Mouse (Mus musculus) liver, embryonic 16.5 days (tissue): Measurements from ENCODE around the gene Foxp1. TPM values are rescaled to one million over a fixed set of nuclear protein-coding genes. Genes with fewer than 3 reads are reported as not detected.

Experiments
- ATAC-seq: fragments of 200-750 bp; cut with Nextera tagmentation; 2 replicates; pipeline ENCODE4 v1.8.0; 2017; ENCODE audit warnings: low read depth, mild to moderate bottlenecking, moderate number of reproducible peaks, moderate library complexity
- H3K27ac ChIP-seq: fragments of 300-500 bp; sonication (generic); 2 replicates; pipeline ENCODE4 v1.5.1; 2014; ENCODE audit warnings: mild to moderate bottlenecking, low read length
- H3K27me3 ChIP-seq: fragments of 300-500 bp; sonication (generic); 2 replicates; pipeline ENCODE4 v1.6.1; 2014; ENCODE audit warnings: low read depth, low read length, mixed read lengths; ENCODE audit not compliant: control insufficient read depth, insufficient read depth
- H3K36me3 ChIP-seq: fragments of 300-500 bp; sonication (generic); 2 replicates; pipeline ENCODE4 v1.6.1; 2014; ENCODE audit warnings: mild to moderate bottlenecking; ENCODE audit not compliant: control insufficient read depth, insufficient read depth
- H3K4me1 ChIP-seq: fragments of 300-500 bp; sonication (generic); 2 replicates; pipeline ENCODE4 v1.6.1; 2014; ENCODE audit warnings: low read depth, low read length, mixed read lengths; ENCODE audit not compliant: control insufficient read depth
- H3K4me2 ChIP-seq: fragments of 300-500 bp; sonication (generic); 2 replicates; pipeline ENCODE4 v1.6.1; 2014; ENCODE audit warnings: low read depth, low read length, mixed read lengths
- H3K4me3 ChIP-seq: fragments of 300-500 bp; sonication (generic); 2 replicates; pipeline ENCODE4 v1.5.1; 2014; ENCODE audit warnings: low read depth, mild to moderate bottlenecking, low read length
- H3K9ac ChIP-seq: fragments of 300-500 bp; sonication (generic); 2 replicates; pipeline ENCODE4 v1.6.1; 2014; ENCODE audit warnings: low read depth, low read length
- H3K9me3 ChIP-seq: fragments of 300-500 bp; sonication (generic); replicated peaks from 2 replicates; pipeline ENCODE4 v1.6.1; 2016; ENCODE audit warnings: low read length; ENCODE audit not compliant: control insufficient read depth
- WGBS: fragments of 180-500 bp; shearing (Covaris S2); extraction: QIAGEN DNeasy Blood & Tissue Kit; methylation state at CpG from one replicate; pipeline ENCODE4 v1.1.7; 2014; ENCODE audit not compliant: insufficient replicate concordance; 5-methylcytosine and 5-hydroxymethylcytosine counted together
- polyA plus RNA-seq: library from polyadenylated mRNA; unstranded; fragments of >200 nt; fragmentation: Nextera tagmentation; extraction: Ambion mirVana; gene quantifications from 2 replicates; pipeline ENCODE4 v1.2.1, GENCODE M21; 2015

Gene Foxp1
- polyA plus RNA-seq, 1 experiment from 2014 or later, result 13.6 TPM

DNA sequence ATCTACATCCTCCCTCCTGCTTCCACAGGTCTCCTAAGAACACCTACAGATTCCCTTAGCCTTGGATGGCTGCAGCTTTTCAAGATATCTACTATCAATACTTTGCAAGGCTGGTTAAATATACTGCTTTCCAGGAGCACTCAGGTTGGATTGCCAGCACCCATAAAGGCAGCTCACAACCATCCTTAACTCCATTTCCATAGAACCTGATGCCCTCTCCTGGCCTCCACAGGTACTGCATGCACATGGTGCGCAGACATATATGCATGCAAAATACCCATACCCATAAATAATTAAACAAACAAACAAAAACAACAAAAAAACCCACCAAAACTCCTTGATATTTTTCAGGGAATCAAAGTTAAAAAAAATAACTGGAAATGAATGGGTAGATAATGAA is 514.0 kb downstream of the Foxp1 start:
- H3K27me3 ChIP-seq, result no peaks in the 10 kb centered on the region
- WGBS, result 92% methylated on average over 1 of the region's 1 CpGs
- H3K4me1 ChIP-seq, result peaks cover 9% of the 10 kb centered on the region
- no peak overlapping the region for H3K4me2 ChIP-seq
- H3K9ac ChIP-seq, result no peak overlapping the region
- no peak overlapping the region for H3K4me3 ChIP-seq
- ATAC-seq, result no peak
- no peak overlapping the region for H3K27ac ChIP-seq
- H3K36me3 ChIP-seq, result peaks cover 22% of the 10 kb centered on the region
- no peaks in the 10 kb centered on the region for H3K9me3 ChIP-seq

DNA sequence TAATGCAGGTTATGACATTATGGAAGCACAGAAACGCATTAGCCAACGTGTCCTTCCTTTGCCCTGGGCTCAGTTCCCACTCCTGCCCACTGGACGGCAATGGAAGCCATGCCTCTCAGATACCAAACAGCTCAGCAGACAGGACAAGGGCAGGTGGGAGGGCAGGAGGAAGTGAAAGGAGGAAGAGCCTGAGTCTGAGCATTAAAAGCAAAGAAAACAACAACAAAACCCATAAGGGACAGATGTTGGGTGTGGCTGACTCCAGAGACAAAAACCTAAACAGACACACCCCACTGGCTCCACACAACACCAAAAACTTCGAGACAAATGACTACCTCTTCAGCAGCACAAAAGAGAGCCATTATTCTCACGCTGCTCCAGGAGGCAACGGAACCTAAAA is 515.0 kb downstream of the Foxp1 start:
- H3K27me3 ChIP-seq, result no peaks in the 10 kb centered on the region
- 66% methylated on average over 6 of the region's 6 CpGs for WGBS
- no peak overlapping the region for H3K27ac ChIP-seq
- H3K36me3 ChIP-seq, result peaks cover 25% of the 10 kb centered on the region
- no peak overlapping the region for H3K9ac ChIP-seq
- H3K4me3 ChIP-seq, result no peak overlapping the region
- peaks cover 6% of the 10 kb centered on the region for H3K4me1 ChIP-seq
- H3K9me3 ChIP-seq, result no peaks in the 10 kb centered on the region
- no peak for ATAC-seq
- H3K4me2 ChIP-seq, result no peak overlapping the region

DNA sequence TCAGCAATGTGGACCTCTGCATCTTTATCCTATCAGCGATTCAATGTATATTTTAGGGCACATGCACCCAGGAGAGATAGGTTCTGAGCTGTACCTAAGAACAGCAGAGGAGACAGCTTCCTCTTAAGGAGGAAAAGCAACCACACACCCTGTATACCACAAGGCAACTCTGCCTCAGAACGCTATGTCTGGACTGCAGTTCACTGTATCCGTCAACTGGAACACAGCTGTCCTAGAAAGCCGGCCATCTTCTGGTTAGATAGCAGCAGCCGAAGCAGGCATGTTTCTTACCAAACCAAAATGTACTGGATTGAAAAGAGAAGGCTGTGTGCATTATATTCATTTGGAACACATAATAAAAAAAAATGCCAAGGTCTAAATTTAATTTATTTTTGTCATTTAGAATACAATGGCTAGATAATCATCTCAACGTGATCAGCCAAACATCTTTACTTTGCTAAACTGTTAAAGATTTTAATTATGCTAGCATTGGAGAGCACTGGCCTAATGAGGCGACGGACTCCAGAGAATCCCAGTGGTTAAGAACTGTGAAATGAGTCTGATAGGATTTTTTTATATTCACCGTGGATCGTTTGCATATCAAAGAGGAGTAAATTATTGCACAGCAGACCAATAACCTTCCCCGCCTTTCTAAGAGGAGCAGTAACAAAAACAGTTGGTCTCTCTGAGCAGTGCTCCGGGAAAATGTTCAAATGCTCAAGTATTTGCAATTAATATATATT is 518.1 kb downstream of the Foxp1 start:
- 67% methylated on average over 12 of the region's 12 CpGs for WGBS

DNA sequence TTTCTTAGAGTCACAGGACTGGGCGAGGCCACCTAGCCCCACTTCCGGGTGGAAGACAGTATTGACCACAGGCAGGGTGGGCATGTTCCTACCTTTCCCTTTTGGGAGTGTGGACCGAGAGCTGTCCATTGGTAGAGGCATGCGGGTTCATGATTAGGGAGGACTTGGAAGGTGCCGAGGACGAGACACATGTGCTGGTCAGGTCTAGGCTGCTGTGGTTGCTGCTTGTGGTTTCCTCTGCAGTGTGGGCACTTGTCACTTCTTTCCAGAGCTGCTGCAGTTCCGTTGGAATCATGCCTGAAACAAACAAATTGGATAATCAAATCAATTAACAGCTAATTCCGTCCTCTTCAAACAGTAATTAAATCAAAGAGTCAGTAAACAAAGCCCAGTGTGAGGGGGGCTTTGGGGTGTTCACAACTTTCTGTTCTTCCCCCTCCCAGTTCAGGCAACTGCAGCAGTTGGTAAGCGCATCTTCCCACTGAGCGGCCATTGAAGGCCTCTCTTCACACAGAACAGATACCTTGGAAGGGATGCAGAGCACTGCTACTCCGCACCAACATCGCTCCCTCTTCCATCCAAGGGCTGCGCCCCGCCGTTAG is 519.3 kb downstream of the Foxp1 start:
- peaks cover 12% of the 10 kb centered on the region for H3K36me3 ChIP-seq
- no peak overlapping the region for H3K27ac ChIP-seq
- H3K9ac ChIP-seq, result no peak overlapping the region
- H3K4me3 ChIP-seq, result no peak overlapping the region
- no peak for ATAC-seq
- WGBS, result 57% methylated on average over 15 of the region's 15 CpGs
- H3K4me2 ChIP-seq, result no peak overlapping the region
- H3K4me1 ChIP-seq, result no peaks in the 10 kb centered on the region
- H3K9me3 ChIP-seq, result no peaks in the 10 kb centered on the region
- H3K27me3 ChIP-seq, result no peaks in the 10 kb centered on the region

More for the DNA sequence above, 518.1 kb downstream of the Foxp1 start:
- Histone ChIP-seq H3K9me3 (no peaks in the 10 kb centered on the region), H3K27me3 (no peaks in the 10 kb centered on the region), H3K4me3 (no peak overlapping the region), H3K36me3 (peaks cover 21% of the 10 kb centered on the region), H3K4me1 (no peaks in the 10 kb centered on the region), H3K4me2 (no peak overlapping the region), H3K9ac (no peak overlapping the region), H3K27ac (no peak overlapping the region)
- ATAC-seq, result no peak

DNA sequence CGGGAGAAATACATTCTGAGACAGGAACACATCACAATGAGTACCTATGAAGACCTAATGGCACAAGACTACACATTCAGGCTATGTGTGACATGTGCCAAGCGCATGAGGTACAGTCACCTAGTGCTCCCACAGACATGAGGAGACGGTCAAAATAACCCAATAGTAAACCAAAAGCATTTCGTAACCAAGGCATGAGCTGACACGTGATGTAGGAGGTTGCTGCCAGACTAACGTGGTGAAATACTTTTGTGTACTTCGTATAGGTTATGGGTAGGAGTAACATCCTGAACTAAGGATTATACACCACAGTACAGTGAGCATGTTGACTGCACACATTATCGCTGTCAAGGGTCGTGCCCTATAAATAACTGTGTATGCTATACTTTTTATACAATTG is 520.9 kb downstream of the Foxp1 start:
- peak; percentile 88 for ATAC-seq
- Histone ChIP-seq H3K9ac (no peak overlapping the region), H3K4me3 (no peak overlapping the region), H3K9me3 (no peaks in the 10 kb centered on the region), H3K36me3 (peaks cover 3% of the 10 kb centered on the region), H3K4me2 (no peak overlapping the region), H3K27me3 (no peaks in the 10 kb centered on the region), H3K27ac (no peak overlapping the region), H3K4me1 (no peaks in the 10 kb centered on the region)
- 64% methylated on average over 9 of the region's 9 CpGs for WGBS

DNA sequence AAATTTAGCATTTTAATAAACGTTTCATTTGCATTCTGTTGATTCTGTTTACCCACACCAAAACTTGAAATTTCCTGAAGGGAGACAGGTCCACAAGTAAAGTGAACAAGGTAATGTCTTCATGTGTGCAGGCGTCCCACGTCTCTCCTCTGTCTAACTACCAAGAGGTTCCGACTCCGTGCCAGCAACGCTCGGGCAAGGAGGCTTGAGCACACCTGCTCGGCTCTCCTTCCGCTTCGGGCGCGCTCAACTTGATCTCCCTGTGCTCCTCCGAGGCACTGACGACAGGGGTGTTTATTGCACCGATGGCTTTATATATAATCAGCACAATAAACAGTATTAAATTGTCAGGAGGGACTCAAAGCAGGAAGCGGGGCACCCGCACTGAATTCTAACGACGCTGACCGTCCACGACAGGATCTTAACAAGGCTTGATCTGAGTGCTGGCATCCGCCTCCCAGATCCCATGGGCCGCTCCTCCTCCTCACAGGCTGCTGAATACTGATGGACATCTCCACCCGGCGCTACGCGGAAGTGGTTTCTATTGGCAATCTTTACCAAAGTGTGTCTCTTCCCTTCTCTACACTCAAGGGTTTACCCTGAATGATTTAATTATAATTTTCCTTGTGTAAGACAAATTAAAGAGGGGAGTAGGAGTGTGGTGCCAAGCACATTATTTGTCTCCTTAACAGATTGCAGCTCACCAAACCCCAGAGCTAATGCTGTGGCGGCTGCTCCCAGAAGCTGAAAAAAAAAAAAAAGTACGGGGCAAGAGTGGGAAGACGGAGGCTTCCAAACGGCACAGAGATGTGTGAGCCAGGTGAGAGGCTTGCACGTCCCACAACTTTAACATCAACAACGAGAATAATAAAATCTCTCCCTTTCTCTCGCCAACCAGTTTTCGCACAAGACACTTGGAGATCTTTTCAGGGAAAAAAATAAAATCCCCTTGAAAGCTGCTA is 523.3 kb downstream of the Foxp1 start:
- Histone ChIP-seq H3K36me3 (peaks cover 3% of the 10 kb centered on the region), H3K9ac (no peak overlapping the region), H3K4me1 (no peaks in the 10 kb centered on the region; the same call in 1 of the 2 replicates), H3K4me2 (no peak overlapping the region), H3K27me3 (no peaks in the 10 kb centered on the region), H3K4me3 (no peak overlapping the region), H3K27ac (no peak overlapping the region), H3K9me3 (no peaks in the 10 kb centered on the region)
- WGBS, result 84% methylated on average over 35 of the region's 35 CpGs
- no peak for ATAC-seq

DNA sequence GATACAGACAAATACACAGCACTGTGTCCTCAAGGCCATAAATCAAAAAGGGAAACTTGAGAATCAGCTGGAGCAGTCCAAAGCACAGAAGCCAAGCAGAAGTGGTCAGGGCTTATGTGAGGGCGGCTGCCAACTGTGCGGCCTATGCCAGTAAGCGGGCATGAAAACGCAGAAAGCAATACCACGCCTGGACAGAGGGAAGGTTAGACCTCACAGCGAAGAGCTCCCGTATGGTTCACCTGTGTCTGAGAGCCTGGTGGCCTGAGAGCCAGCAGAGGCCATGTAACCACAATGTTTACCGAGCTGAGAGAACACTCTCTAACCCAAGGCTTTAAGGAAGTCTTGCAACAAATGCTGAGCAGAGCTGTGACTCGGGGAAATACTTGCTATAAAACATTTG is 524.8 kb downstream of the Foxp1 start:
- Histone ChIP-seq H3K9ac (no peak overlapping the region), H3K36me3 (peaks cover 2% of the 10 kb centered on the region; the same call in 1 of the 2 replicates), H3K27me3 (no peaks in the 10 kb centered on the region), H3K27ac (no peak overlapping the region), H3K4me2 (no peak overlapping the region), H3K9me3 (no peaks in the 10 kb centered on the region), H3K4me3 (no peak overlapping the region), H3K4me1 (peaks cover 1% of the 10 kb centered on the region; the same call in 1 of the 2 replicates)
- no peak for ATAC-seq
- WGBS, result 47% methylated on average over 9 of the region's 9 CpGs

DNA sequence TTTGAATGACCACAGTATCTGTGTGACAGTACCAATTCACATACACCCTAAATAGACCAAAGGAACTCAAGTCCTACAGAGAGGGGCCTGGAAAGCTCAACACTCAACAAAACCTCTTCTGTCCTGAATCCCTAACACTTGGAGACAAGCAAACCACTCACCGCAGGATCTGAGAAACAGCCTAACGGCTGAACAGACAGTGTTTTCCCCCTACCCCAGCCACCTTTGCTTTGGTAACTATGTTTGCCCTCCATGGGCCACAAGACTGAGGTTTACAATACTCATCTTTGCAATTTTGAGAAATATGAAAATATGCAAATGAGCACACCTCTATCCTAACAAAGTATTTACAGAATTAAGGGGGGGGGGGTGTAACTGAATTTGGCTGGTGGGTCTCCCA is 525.7 kb downstream of the Foxp1 start:
- no peaks in the 10 kb centered on the region for H3K27me3 ChIP-seq
- H3K4me3 ChIP-seq, result no peak overlapping the region
- H3K9ac ChIP-seq, result no peak overlapping the region
- no peak overlapping the region for H3K4me2 ChIP-seq
- H3K27ac ChIP-seq, result no peak overlapping the region
- ATAC-seq, result no peak
- no peaks in the 10 kb centered on the region for H3K36me3 ChIP-seq
- WGBS, result 80% methylated on average over 2 of the region's 2 CpGs
- H3K4me1 ChIP-seq, result peaks cover 2% of the 10 kb centered on the region; the same call in 1 of the 2 replicates
- H3K9me3 ChIP-seq, result no peaks in the 10 kb centered on the region
